ENCODE assay signal across 23 mouse cellular contexts in the genomic region with DNA sequence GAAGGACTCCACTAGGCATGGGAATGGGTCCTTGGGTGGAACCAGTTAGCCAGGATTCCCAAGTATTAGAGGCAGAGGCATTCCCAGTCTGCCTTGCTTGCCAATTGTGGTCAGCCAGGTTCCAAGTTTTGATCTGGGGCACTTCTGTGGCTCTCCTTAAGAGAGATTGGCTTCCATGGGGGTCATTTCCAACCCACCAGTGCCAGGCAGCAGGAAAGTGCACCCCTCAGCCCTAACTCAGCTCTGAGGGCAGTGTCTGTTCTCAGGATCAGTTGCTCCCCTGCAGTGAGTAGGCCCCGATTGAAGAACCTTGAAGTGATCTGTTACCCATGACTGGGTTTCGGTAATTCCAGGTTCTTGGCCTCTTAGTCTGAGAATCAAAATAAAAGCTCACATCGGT. TPM values are rescaled to one million over a fixed set of nuclear protein-coding genes. Genes with fewer than 3 reads are reported as not detected.
A peak's percentile ranks its signal among the peaks of the same experiment; 100 is the strongest.
DNase-seq lines count a peak whose midpoint lies in the region; ATAC-seq and TF ChIP-seq lines count a peak whose summit lies in the region.
"Had no signal": no experiment of that assay in that cellular context is flagged by ENCODE, and none has a peak within 500 bp of the region (broad histone marks: within the 10 kb centered on the region; RNA-seq: fewer than 3 reads in every experiment).

No protein-coding gene starts in this region.

- no peak overlapping the region for H3K27ac ChIP-seq in kidney, embryonic 16.5 days (ENCODE audit: low read length)
- no peak overlapping the region for H3K27ac ChIP-seq in kidney, embryonic 14.5 days (ENCODE audit: low read depth, low read length)
- H3K27ac ChIP-seq in intestine, postnatal 0 days (ENCODE audit: low read depth, low read length): peak overlapping the region; percentile 41
- peak overlapping the region; percentile 65 for H3K27ac ChIP-seq in stomach, embryonic 16.5 days (ENCODE audit: low read length)
- H3K27ac ChIP-seq: forebrain, embryonic 10.5 days; heart, adult 2 months; kidney, embryonic 15.5 days; left cerebral cortex, adult 2 months; liver, embryonic 12.5 days; midbrain, embryonic 10.5 days had no signal

- no peak overlapping the region for H3K4me3 ChIP-seq in kidney, embryonic 16.5 days (ENCODE audit: low read length)
- H3K4me3 ChIP-seq in kidney, embryonic 14.5 days (ENCODE audit: low read length): no peak overlapping the region
- no peak overlapping the region for H3K4me3 ChIP-seq in intestine, postnatal 0 days (ENCODE audit: low read depth, low read length)
- H3K4me3 ChIP-seq in stomach, embryonic 16.5 days (replicated peaks; ENCODE audit: low read length): no peak overlapping the region
- H3K4me3 ChIP-seq: forebrain, embryonic 10.5 days; heart, adult 2 months; hindbrain, embryonic 15.5 days; kidney, embryonic 15.5 days; left cerebral cortex, adult 2 months; liver, embryonic 12.5 days; midbrain, embryonic 10.5 days had no signal

- peak; percentile 17 for DNase-seq in cerebellum, adult 11-12 months
- no peak for DNase-seq in cerebellum, postnatal 4 days (ENCODE audit: low spot score in 2 of 2)
- DNase-seq in layer of hippocampus, adult 9-10 months (ENCODE audit: low spot score): no peak
- DNase-seq: adrenal gland, postnatal 10 days; gastrocnemius, postnatal 14 days; heart, adult 2 months; heart, postnatal 36 days; lung, adult 18-20 months; lung, postnatal 10 days; thymus, adult 18-20 months; thymus, postnatal 36 days had no signal

- ATAC-seq in kidney, embryonic 16.5 days (ENCODE audit: low FRiP score, low TSS enrichment): no peak
- ATAC-seq in kidney, embryonic 14.5 days (ENCODE audit: low FRiP score, low TSS enrichment): no peak
- ATAC-seq in intestine, postnatal 0 days: no peak
- ATAC-seq in stomach, embryonic 16.5 days (ENCODE audit: insufficient read depth, low FRiP score): no peak
- no peak for ATAC-seq in erythroblast, adult 5-6 weeks (replicated peaks; ENCODE audit: low FRiP score, poor library complexity, severe bottlenecking)
- ATAC-seq: forebrain, postnatal 0 days; liver, embryonic 12.5 days had no signal

- H3K4me1 ChIP-seq in kidney, embryonic 16.5 days (ENCODE audit: insufficient read depth, low read length): peaks cover 37% of the 10 kb centered on the region
- peaks cover 19% of the 10 kb centered on the region for H3K4me1 ChIP-seq in kidney, embryonic 14.5 days (ENCODE audit: control insufficient read depth, insufficient read depth, low read length)
- H3K4me1 ChIP-seq in intestine, postnatal 0 days (replicated peaks; ENCODE audit: control insufficient read depth, insufficient read depth, low read length): peaks cover 24% of the 10 kb centered on the region
- H3K4me1 ChIP-seq in stomach, embryonic 16.5 days (ENCODE audit: control insufficient read depth, insufficient read depth, low read length): peaks cover 34% of the 10 kb centered on the region

- 65% methylated on average over 3 of the region's 3 CpGs for WGBS in kidney, embryonic 16.5 days
- WGBS in kidney, embryonic 14.5 days: 64% methylated on average over 3 of the region's 3 CpGs
- WGBS in intestine, postnatal 0 days: 93% methylated on average over 3 of the region's 3 CpGs
- WGBS in stomach, embryonic 16.5 days: 82% methylated on average over 3 of the region's 3 CpGs

- H3K9ac ChIP-seq in kidney, embryonic 16.5 days (replicated peaks; ENCODE audit: low read length): peak overlapping the region; percentile 25; the same call in 1 of the 2 replicates
- H3K9ac ChIP-seq in kidney, embryonic 14.5 days (ENCODE audit: low read depth, low read length): no peak overlapping the region
- H3K9ac ChIP-seq in intestine, postnatal 0 days (ENCODE audit: low read depth, low read length): no peak overlapping the region
- H3K9ac ChIP-seq in stomach, embryonic 16.5 days (ENCODE audit: low read length): 0 out of 2 replicates have a peak overlapping the region, but pooled peaks have one; percentile 10
- H3K9ac ChIP-seq: forebrain, postnatal 0 days; hindbrain, embryonic 15.5 days; kidney, embryonic 15.5 days; liver, embryonic 12.5 days had no signal

- H3K4me2 ChIP-seq in kidney, embryonic 16.5 days (replicated peaks; ENCODE audit: low read depth, low read length): no peak overlapping the region
- H3K4me2 ChIP-seq in kidney, embryonic 14.5 days (replicated peaks; ENCODE audit: low read depth, low read length): no peak overlapping the region
- no peak overlapping the region for H3K4me2 ChIP-seq in intestine, postnatal 0 days (replicated peaks; ENCODE audit: low read depth)
- H3K4me2 ChIP-seq in stomach, embryonic 16.5 days (ENCODE audit: low read depth, low read length): no peak overlapping the region
- H3K4me2 ChIP-seq: hindbrain, embryonic 15.5 days; kidney, embryonic 15.5 days; liver, embryonic 12.5 days had no signal

- no peaks in the 10 kb centered on the region for H3K36me3 ChIP-seq in kidney, embryonic 16.5 days (ENCODE audit: insufficient read depth, low read length)
- no peaks in the 10 kb centered on the region for H3K36me3 ChIP-seq in kidney, embryonic 14.5 days (ENCODE audit: control insufficient read depth, insufficient read depth, low read length)
- H3K36me3 ChIP-seq in intestine, postnatal 0 days (ENCODE audit: control insufficient read depth, insufficient read depth): no peaks in the 10 kb centered on the region
- H3K36me3 ChIP-seq in stomach, embryonic 16.5 days (ENCODE audit: control insufficient read depth, insufficient read depth, low read length): no peaks in the 10 kb centered on the region
- H3K36me3 ChIP-seq: forebrain, embryonic 10.5 days; hindbrain, embryonic 15.5 days; kidney, embryonic 15.5 days; liver, embryonic 12.5 days; midbrain, embryonic 10.5 days had no signal

- no peaks in the 10 kb centered on the region for H3K27me3 ChIP-seq in kidney, embryonic 16.5 days (ENCODE audit: insufficient read depth, low read length)
- no peaks in the 10 kb centered on the region for H3K27me3 ChIP-seq in kidney, embryonic 14.5 days (ENCODE audit: control insufficient read depth, insufficient read depth, low read length)
- no peaks in the 10 kb centered on the region for H3K27me3 ChIP-seq in intestine, postnatal 0 days (replicated peaks; ENCODE audit: control insufficient read depth, insufficient read depth, low read length)
- H3K27me3 ChIP-seq in stomach, embryonic 16.5 days (ENCODE audit: control insufficient read depth, insufficient read depth, low read length): no peaks in the 10 kb centered on the region
- H3K27me3 ChIP-seq: hindbrain, embryonic 15.5 days; kidney, embryonic 15.5 days had no signal

- no peak for TF ChIP-seq CTCF in intestine, postnatal 0 days (IDR thresholded peaks at IDR 0.05; ENCODE audit: low read depth)

- no peaks in the 10 kb centered on the region for H3K9me3 ChIP-seq in kidney, embryonic 16.5 days (ENCODE audit: low read length)
- H3K9me3 ChIP-seq in kidney, embryonic 14.5 days (ENCODE audit: control insufficient read depth, low read length): no peaks in the 10 kb centered on the region
- H3K9me3 ChIP-seq in intestine, postnatal 0 days (ENCODE audit: control insufficient read depth): no peaks in the 10 kb centered on the region
- no peaks in the 10 kb centered on the region for H3K9me3 ChIP-seq in stomach, embryonic 16.5 days (replicated peaks; ENCODE audit: control insufficient read depth, low read length)
- H3K9me3 ChIP-seq: forebrain, embryonic 10.5 days; hindbrain, embryonic 15.5 days; kidney, embryonic 15.5 days; liver, embryonic 12.5 days; midbrain, embryonic 10.5 days had no signal

RNA-seq across cellular contexts. Expression of a gene that starts 3.8 kb away (rescaled TPM):
- polyA plus RNA-seq in kidney, embryonic 16.5 days (2015; fragmentation: Nextera tagmentation; extraction: Ambion mirVana): 148 and 149 TPM in 2 replicates
- 96.3 and 112 TPM in 2 replicates for polyA plus RNA-seq in kidney, embryonic 14.5 days (2014; fragmentation: Nextera tagmentation; extraction: Ambion mirVana)
- 40.4 and 42.2 TPM in 2 replicates for polyA plus RNA-seq in intestine, postnatal 0 days (2015; fragmentation: Nextera tagmentation; extraction: Ambion mirVana)
- polyA plus RNA-seq in stomach, embryonic 16.5 days (2015; fragmentation: Nextera tagmentation; extraction: Ambion mirVana): 125 and 137 TPM in 2 replicates
- total RNA-seq in erythroblast, adult 5-6 weeks (2015; ENCODE audit: low replicate concordance): 0.77 and 2.9 TPM in 2 replicates
- total RNA-seq in erythroblast, adult 5-6 weeks (2017; ENCODE audit: low replicate concordance): 2.0 and 3.4 TPM in 2 replicates

Comparison
In these comparisons a context has a peak if more than half of its experiments do, and no peak if none do; other contexts are left out.
1. H3K9ac ChIP-seq: peak in kidney, embryonic 16.5 days (single experiment) and stomach, embryonic 16.5 days (single experiment); none in kidney, embryonic 14.5 days (single experiment) and intestine, postnatal 0 days (single experiment).
2. H3K27ac ChIP-seq: peak in intestine, postnatal 0 days (single experiment) and stomach, embryonic 16.5 days (single experiment); none in kidney, embryonic 16.5 days (single experiment) and kidney, embryonic 14.5 days (single experiment).